Mouse (Mus musculus) neutrophil, adult 5-6 weeks (primary cell): Measurements from ENCODE around the gene Gnaz. TPM values are rescaled to one million over a fixed set of nuclear protein-coding genes. Genes with fewer than 3 reads are reported as not detected.
A peak's percentile ranks its signal among the peaks of the same experiment; 100 is the strongest.

Experiments
- ATAC-seq: fragments of 151-379, 151-347 bp; 2 replicates; pipeline ENCODE4 v1.8.0; 2017; ENCODE audit warnings: mild to moderate bottlenecking, moderate TSS enrichment; ENCODE audit not compliant: insufficient number of reproducible peaks, poor library complexity, low FRiP score, severe bottlenecking; ENCODE audit errors: extremely low read depth
- total RNA-seq: library from RNA; stranded (forward); fragments of 200-1000 nt; gene quantifications from 2 replicates; pipeline ENCODE4 v1.2.3, GENCODE M21; 2017

Gene Gnaz
- total RNA-seq, 1 experiment from 2014 or later: 1.4 TPM

DNA sequence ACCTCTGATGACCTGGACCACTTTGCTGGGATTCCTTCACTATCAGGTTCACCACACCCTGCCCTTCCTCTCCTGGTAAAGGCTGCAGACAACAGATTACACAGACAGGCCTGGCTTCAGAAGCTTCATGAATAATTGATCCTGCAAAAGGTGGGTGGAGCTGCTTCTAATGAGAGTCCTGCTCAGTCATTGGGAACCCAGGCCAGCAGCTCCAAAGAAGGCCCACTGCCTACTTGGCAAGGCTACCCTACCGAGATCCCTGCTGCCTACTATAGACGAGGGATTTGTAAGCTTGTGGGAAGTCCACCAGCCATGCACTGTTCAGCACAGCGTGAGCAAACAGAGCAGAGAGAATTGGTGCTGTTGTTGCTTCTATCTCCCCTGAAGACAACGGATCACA is 89.3 kb downstream of the Gnaz start:
- no peak for ATAC-seq

DNA sequence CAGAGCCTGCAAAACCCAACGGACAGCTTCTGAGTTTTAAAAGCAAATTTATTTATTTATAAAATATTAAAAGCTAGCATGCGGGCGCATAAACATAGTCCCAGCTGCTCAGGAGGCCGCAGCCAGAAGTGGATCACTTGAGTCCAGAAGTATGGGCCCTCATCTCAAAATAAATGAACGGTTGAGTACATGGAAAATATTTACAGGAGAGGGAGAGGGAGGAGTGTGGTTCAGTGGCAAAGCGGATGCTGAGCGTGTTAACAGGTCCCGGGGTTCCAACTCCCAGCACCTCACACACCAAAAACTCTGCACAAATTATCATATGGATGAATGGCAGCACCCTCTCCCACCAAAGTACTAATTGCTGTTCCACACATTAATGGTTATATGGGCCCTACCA is 91.4 kb downstream of the Gnaz start:
- no peak for ATAC-seq

DNA sequence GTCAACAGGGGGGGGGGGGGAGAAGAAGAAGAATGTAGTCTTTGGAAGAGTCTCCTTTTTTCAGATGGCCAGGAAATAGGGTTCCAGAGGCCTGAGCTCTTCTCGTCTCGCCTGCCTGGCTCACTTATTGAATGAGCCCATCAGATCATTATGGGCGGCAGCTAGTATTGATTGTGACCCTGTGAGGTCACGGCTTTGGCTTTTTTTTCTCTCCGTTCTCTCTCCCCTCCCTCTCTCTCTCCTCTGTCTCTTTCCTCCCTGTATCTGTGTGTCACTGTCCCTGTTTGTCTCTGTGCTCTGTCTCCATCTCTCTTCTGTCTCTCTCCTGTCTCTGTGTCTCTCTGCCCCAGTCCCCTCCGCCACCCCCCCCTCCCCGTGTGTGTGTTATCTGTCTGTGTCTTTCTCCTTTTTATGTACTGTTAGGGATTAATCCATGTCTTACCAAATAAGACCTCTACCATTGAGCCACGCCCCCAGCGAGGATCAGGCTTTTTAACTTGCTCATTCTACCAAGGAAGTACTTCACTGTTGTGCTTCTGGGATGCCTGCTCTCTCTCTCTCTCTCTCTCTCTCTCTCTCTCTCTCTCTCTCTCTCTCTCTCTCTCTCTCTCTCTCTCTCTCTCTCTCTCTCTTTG is 91.9 kb downstream of the Gnaz start:
- ATAC-seq: no peak

DNA sequence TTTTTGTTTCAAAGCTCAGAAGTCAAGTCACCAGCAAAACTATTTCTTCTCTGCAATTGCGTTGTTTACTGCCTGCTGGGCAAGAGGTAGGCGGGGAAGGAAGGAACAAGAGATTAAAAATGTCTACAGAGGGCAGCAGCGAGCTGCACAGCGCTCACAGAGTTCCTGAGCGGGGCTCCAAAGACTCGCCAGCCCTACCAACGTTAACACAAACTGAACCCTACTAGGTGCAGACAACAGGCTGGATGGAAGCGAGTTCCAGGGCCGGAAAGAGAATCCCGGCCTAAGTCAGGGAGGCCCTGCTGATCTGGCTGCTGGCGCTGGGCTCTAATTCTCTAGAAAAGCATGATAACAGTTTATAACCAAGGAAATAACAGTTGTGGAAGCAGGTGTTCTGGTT is 92.4 kb downstream of the Gnaz start:
- peak; percentile 72 for ATAC-seq

DNA sequence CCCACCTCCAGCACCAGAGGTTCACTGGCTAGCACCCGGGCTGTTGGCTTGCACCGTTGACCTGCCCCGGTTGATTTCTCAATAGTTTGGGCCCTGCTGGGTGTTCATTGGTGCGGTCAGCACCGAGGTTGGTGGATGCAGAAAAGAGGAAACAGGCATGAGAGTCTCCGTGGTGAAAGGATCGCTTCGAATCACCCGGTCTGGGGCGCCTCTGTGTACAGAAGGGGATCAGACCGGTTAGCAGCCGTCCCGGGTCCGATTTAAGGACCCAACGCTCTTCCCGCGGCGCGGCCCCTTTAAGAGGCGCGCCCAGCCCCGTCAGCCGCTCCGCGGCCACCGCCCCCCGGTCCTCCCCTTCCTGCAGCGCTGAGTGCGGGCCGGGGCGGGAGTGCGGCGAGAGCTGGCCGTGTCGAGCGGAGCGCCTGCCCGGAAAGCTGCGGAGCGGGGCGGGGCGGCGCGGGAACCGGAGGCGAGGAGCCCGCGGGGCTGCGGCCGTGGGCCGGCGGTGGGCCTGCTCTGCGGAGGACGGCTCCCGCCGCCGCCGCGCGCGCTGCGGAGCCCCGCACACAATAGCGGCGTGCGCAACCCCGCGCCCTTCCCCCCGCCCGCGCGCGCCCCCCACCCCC is 93.4 kb downstream of the Gnaz start, which contains the start of gene Bcr:
TSS of gene Bcr (plus strand) at position 376 of the 626 bp plus-strand sequence.
- peak; percentile 53 for ATAC-seq

DNA sequence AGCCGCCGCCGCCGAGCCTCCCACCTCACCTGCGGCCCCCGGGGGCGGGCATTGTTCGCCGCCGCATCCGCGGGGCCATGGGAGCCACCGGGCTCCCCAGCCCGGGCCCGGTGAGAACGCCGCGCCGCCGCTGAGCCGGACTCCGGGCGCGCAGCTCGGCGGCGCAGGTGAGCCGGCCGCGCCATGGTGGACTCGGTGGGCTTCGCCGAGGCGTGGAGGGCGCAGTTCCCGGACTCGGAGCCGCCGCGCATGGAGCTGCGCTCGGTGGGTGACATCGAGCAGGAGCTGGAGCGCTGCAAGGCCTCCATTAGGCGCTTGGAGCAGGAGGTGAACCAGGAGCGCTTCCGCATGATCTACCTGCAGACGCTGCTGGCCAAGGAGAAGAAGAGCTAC is 93.9 kb downstream of the Gnaz start:
- ATAC-seq: no peak

DNA sequence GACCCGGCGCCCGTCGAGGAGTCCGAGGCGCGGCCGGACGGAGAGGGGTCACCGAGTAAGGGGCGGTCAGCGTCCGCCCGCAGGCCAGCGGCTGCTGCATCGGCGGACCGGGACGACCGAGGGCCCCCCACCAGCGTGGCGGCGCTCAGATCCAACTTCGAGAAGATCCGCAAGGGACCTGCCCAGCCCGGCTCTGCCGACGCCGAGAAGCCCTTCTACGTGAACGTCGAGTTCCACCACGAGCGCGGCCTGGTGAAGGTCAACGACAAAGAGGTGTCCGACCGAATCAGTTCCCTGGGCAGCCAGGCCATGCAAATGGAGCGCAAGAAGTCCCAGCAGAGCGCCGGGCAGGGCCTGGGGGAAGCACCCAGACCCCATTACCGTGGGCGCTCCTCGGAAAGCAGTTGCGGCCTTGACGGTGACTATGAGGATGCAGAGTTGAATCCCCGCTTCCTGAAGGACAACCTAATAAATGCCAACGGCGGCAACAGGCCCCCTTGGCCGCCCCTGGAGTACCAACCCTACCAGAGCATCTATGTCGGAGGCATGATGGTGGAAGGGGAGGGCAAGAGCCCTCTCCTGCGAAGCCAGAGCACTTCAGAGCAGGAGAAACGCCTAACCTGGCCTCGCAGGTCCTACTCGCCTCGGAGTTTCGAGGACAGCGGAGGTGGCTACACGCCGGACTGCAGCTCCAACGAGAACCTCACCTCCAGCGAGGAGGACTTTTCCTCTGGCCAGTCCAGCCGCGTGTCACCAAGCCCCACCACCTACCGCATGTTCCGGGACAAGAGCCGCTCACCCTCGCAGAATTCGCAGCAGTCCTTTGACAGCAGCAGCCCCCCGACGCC is 94.6 kb downstream of the Gnaz start:
- ATAC-seq: no peak

DNA sequence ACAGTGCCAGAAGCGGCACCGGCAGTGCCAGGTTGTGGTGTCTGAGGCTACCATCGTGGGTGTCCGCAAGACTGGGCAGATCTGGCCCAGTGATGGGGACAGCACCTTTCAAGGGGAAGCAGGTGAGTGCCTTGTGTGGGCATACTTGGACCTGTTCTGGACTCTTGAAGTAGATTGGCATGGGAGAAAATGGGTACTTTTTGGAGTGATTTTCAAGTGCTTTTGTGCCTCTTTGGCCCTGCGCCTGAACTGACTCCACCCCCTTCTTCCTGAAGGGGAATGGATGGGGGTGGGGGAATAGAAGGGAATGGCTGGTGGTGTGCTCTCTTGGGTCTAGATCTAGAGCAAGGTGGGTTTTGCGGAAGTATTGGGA is 95.2 kb downstream of the Gnaz start:
- ATAC-seq: no peak

DNA sequence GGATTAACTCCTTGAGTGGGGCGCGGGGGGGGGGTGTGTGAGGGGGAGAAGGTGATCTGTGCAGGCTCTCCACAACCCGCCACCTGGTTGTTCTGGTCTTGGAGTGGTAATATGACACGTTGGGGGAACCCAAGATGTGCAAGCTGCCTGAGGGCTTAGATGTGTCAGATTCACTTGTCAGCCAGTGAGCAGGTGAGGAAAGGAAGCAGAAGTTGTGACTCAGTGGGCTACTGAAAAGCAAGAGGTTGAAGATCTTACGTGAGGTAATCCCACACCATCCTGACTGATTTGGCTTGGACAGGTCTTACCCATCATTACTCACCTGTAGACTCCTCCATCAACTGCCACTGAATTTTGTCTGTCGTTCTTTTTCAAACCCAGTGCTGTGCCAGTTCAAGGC is 95.6 kb downstream of the Gnaz start:
- ATAC-seq: no peak

DNA sequence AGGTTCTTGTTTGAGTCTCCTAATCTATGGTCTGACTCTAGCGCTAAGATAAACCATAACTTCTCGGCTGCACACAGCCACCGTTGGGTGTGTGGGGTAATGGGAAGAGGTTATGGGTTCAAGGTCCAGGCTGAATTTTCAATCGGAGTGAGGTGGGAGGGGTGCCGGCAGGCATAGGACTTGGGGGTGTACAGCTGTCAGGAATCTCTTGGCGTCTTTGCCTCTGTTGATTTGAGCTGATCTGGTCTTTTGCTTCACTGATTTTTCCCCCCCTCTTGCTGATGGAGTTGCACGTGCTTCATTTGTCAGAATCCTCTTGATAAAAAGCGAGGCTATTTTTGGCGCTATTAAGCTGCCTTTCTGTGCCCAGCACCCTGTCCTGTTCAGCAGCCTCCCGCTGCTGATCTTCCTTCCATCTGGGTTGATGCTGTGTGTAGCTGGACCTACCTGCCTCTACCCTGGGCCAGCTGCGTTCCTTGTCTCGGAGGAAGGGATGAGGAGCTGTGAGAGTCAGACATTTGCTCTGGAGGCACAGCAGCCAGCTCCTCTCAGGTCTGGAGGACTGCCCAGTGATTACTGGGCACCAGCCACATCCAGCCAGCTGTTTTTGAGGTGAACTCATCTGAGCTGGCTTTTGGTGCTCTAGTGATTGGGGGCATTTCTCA is 96.5 kb downstream of the Gnaz start:
- no peak for ATAC-seq

DNA sequence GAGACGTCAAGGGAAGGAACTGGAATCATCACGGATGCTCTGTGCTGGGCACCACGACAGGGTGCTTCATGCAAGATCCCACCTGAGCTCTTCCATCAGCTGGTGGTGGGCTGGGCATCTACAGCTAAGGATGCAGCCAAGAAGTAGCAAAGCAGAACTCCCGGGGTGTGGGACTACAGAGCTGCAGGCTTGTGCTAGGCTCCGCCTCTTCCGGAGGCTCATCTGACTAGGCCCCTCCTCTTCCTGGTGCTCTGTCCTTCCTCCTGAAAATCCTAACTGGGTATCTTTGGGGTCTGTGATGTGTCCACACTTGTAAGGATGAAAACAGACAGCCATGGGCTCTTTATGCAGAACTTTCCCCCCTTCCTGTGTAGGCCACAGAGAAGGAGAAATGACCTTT is 98.7 kb downstream of the Gnaz start:
- ATAC-seq: no peak

Other genes starting within 250 kb of the Gnaz start
- not detected in 2 replicates for gene Rsph14, start 65.4 kb downstream of the Gnaz start, total RNA-seq
- gene Rab36, start 69.9 kb downstream of the Gnaz start, total RNA-seq: 0.47 TPM in 1 of 2 replicates, not detected in the other
- 28.3 and 28.4 TPM in 2 replicates for gene Bcr, start 93.4 kb downstream of the Gnaz start, total RNA-seq
- gene Specc1l, start 244.9 kb downstream of the Gnaz start, total RNA-seq: 52.2 and 55.2 TPM in 2 replicates